ENCODE assay signal across 8 mouse cellular contexts in genomic region chr13:42867026-42867425, GRCm38 (mm10).
A peak's percentile ranks its signal among the peaks of the same experiment; 100 is the strongest.
DNase-seq lines count a peak whose midpoint lies in the region; ATAC-seq and TF ChIP-seq lines count a peak whose summit lies in the region.

No protein-coding gene starts in this region.

- peak overlapping the region; percentile 54 for H3K4me2 ChIP-seq in forebrain, embryonic 16.5 days (ENCODE audit: low read length)
- H3K4me2 ChIP-seq in intestine, postnatal 0 days (replicated peaks; ENCODE audit: low read depth): peak overlapping the region; percentile 77
- peak overlapping the region; percentile 56 for H3K4me2 ChIP-seq in midbrain, embryonic 16.5 days (ENCODE audit: low read length)

- no peak for TF ChIP-seq CTCF in liver, adult 2 months (IDR thresholded peaks at IDR 0.05; ENCODE audit: low read depth, low read length)
- TF ChIP-seq CTCF in intestine, postnatal 0 days (IDR thresholded peaks at IDR 0.05; ENCODE audit: low read depth): no peak

- H3K27ac ChIP-seq in liver, adult 2 months (replicated peaks; ENCODE audit: insufficient read depth, low read depth, low read length): no peak overlapping the region
- H3K27ac ChIP-seq in forebrain, embryonic 16.5 days (ENCODE audit: low read length): no peak overlapping the region
- H3K27ac ChIP-seq in intestine, postnatal 0 days (ENCODE audit: low read depth, low read length): no peak overlapping the region
- no peak overlapping the region for H3K27ac ChIP-seq in midbrain, embryonic 16.5 days (ENCODE audit: low read length)

- H3K4me1 ChIP-seq in liver, adult 2 months (ENCODE audit: control insufficient read depth, insufficient read depth, low read length): no peaks in the 10 kb centered on the region
- H3K4me1 ChIP-seq in forebrain, embryonic 16.5 days (replicated peaks; ENCODE audit: control insufficient read depth, insufficient read depth, low read length): peaks cover 14% of the 10 kb centered on the region
- no peaks in the 10 kb centered on the region for H3K4me1 ChIP-seq in intestine, postnatal 0 days (replicated peaks; ENCODE audit: control insufficient read depth, insufficient read depth, low read length)
- H3K4me1 ChIP-seq in midbrain, embryonic 16.5 days (ENCODE audit: control insufficient read depth, insufficient read depth, low read length): peaks cover 9% of the 10 kb centered on the region

- H3K9me3 ChIP-seq in forebrain, embryonic 16.5 days (ENCODE audit: control insufficient read depth, low read length): no peaks in the 10 kb centered on the region
- H3K9me3 ChIP-seq in intestine, postnatal 0 days (ENCODE audit: control insufficient read depth): no peaks in the 10 kb centered on the region
- H3K9me3 ChIP-seq in midbrain, embryonic 16.5 days (replicated peaks; ENCODE audit: control insufficient read depth, low read length, poor library complexity, severe bottlenecking): no peaks in the 10 kb centered on the region

- no peak overlapping the region for H3K9ac ChIP-seq in liver, adult 2 months (ENCODE audit: low read depth, low read length)
- H3K9ac ChIP-seq in forebrain, embryonic 16.5 days (replicated peaks; ENCODE audit: low read depth, low read length): no peak overlapping the region
- peak overlapping the region; percentile 32; the same call in 1 of the 2 replicates for H3K9ac ChIP-seq in intestine, postnatal 0 days (ENCODE audit: low read depth, low read length)
- no peak overlapping the region for H3K9ac ChIP-seq in midbrain, embryonic 16.5 days (ENCODE audit: low read depth, low read length)

- WGBS in liver, adult 2 months: 30% methylated on average over 6 of the region's 6 CpGs
- 29% methylated on average over 6 of the region's 6 CpGs for WGBS in forebrain, embryonic 16.5 days
- WGBS in intestine, postnatal 0 days: 36% methylated on average over 6 of the region's 6 CpGs
- WGBS in midbrain, embryonic 16.5 days: 32% methylated on average over 6 of the region's 6 CpGs

- H3K79me2 ChIP-seq in liver, adult 2 months (ENCODE audit: control insufficient read depth, insufficient read depth, low read length): no peaks in the 10 kb centered on the region

- peak overlapping the region; percentile 75 for H3K4me3 ChIP-seq in liver, adult 2 months (ENCODE audit: insufficient read depth, low read depth, low read length)
- no peak overlapping the region; the same call in none of the 2 replicates for H3K4me3 ChIP-seq in forebrain, embryonic 16.5 days (replicated peaks; ENCODE audit: low read length)
- H3K4me3 ChIP-seq in intestine, postnatal 0 days (ENCODE audit: low read depth, low read length): peak overlapping the region; percentile 54
- H3K4me3 ChIP-seq in midbrain, embryonic 16.5 days (ENCODE audit: low read depth, low read length): no peak overlapping the region; the same call in 1 of the 2 replicates

- ATAC-seq in forebrain, embryonic 16.5 days: no peak
- no peak for ATAC-seq in intestine, postnatal 0 days
- no peak for ATAC-seq in midbrain, embryonic 16.5 days

- intact Hi-C loops in gastrocnemius, postnatal 14 days (cut with DNase I; ENCODE audit: low total_unique reads): no loop called here
- intact Hi-C loops in gastrocnemius, postnatal 36 days (cut with DNase I): no loop called here

- DNase-seq in liver, adult 2 months (ENCODE audit: extremely low read depth, low read depth, low spot score): no peak
- DNase-seq in liver: no peak
- no peak for DNase-seq in spleen, adult 12 weeks (ENCODE audit: low spot score)
- DNase-seq in gastrocnemius, postnatal 14 days: no peak
- DNase-seq in gastrocnemius, postnatal 36 days: no peak

- H3K36me3 ChIP-seq in liver, adult 2 months (ENCODE audit: control insufficient read depth, insufficient read depth, low read length): no peaks in the 10 kb centered on the region
- no peaks in the 10 kb centered on the region for H3K36me3 ChIP-seq in forebrain, embryonic 16.5 days (ENCODE audit: control insufficient read depth, insufficient read depth)
- no peaks in the 10 kb centered on the region for H3K36me3 ChIP-seq in intestine, postnatal 0 days (ENCODE audit: control insufficient read depth, insufficient read depth)
- no peaks in the 10 kb centered on the region for H3K36me3 ChIP-seq in midbrain, embryonic 16.5 days (ENCODE audit: control insufficient read depth, insufficient read depth, low read length)

- H3K27me3 ChIP-seq in liver, adult 2 months (ENCODE audit: control insufficient read depth, insufficient read depth, low read length): 0 out of 2 replicates have a peak, but pooled peaks cover 4% of the 10 kb centered on the region
- no peaks in the 10 kb centered on the region for H3K27me3 ChIP-seq in forebrain, embryonic 16.5 days (replicated peaks; ENCODE audit: control insufficient read depth, insufficient read depth, low read length)
- no peaks in the 10 kb centered on the region for H3K27me3 ChIP-seq in intestine, postnatal 0 days (replicated peaks; ENCODE audit: control insufficient read depth, insufficient read depth, low read length)
- no peaks in the 10 kb centered on the region for H3K27me3 ChIP-seq in midbrain, embryonic 16.5 days (ENCODE audit: control insufficient read depth, insufficient read depth, low read depth, low read length)

- no peak for TF ChIP-seq POLR2A in liver, adult 2 months (IDR thresholded peaks at IDR 0.05; ENCODE audit: extremely low read depth, insufficient read depth, low read length)

Comparison
In these comparisons a context has a peak if more than half of its experiments do, and no peak if none do; other contexts are left out.
1. H3K4me3 ChIP-seq: peak in liver, adult 2 months (single experiment) and intestine, postnatal 0 days (single experiment); none in forebrain, embryonic 16.5 days (single experiment) and midbrain, embryonic 16.5 days (single experiment).
2. Peak in every context shown above with its lines, with median percentiles within 50 percentile points of each other: H3K4me2 ChIP-seq.